13 mouse cellular contexts compared by ENCODE assay signal in the genomic region with DNA sequence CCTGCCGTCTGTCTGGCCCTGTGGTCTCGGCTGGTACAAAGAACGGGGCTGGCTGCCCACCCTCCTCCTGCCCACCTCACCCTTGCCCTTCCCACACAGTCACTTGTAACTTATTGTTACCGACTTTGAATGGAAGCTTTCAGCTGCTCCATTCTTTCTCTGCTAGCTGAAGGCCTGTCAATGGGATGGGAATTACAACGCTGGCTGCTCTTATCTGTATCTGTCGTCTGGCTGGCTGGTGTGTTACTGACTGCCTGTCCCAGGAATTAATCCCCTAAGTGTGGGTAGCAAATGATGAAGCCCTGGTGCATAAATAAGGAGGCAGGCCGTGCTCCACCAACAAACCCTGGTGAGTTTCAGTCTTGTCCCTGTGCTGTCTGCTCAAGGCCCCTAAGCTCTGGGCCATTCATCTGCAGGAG. TPM values are rescaled to one million over a fixed set of nuclear protein-coding genes. Genes with fewer than 3 reads are reported as not detected.
A peak's percentile ranks its signal among the peaks of the same experiment; 100 is the strongest.
DNase-seq lines count a peak whose midpoint lies in the region; ATAC-seq lines count a peak whose summit lies in the region.
"Had no signal": no experiment of that assay in that cellular context is flagged by ENCODE, and none has a peak within 500 bp of the region (broad histone marks: within the 10 kb centered on the region; RNA-seq: fewer than 3 reads in every experiment).

No protein-coding gene starts in this region.

- no peak for DNase-seq in heart, postnatal 25 days (ENCODE audit: low spot score)
- DNase-seq in embryo, embryonic 10.5 days (ENCODE audit: low spot score), result peak; percentile 69
- DNase-seq in midbrain, embryonic 14.5 days, result peak; percentile 72
- DNase-seq in left cerebral cortex, postnatal 25 days (ENCODE audit: low spot score in 2 of 2), result no peak
- DNase-seq in c-Kit-positive CD71-positive TER-119-positive erythroid progenitor cells, embryonic 14.5 days (ENCODE audit: low spot score), result no peak
- no peak for DNase-seq in thymus, postnatal 36 days
- DNase-seq: cerebellum, postnatal 25 days; gastrocnemius, postnatal 14 days; lung, adult 18-20 months had no signal

- peak overlapping the region; percentile 25 to 47; a peak in 1 of 4 replicates for H3K27ac ChIP-seq in heart, embryonic 14.5 days (replicated peaks in 1 of 2; ENCODE audit: control insufficient read depth in 1 of 2, insufficient read depth in 1 of 2, low read depth in 2 of 2, low read length in 2 of 2)
- peak overlapping the region; percentile 73 for H3K27ac ChIP-seq in forebrain, embryonic 16.5 days (ENCODE audit: low read length)
- peak overlapping the region; percentile 67 for H3K27ac ChIP-seq in midbrain, embryonic 14.5 days (replicated peaks; ENCODE audit: low read depth, low read length)
- H3K27ac ChIP-seq: limb, embryonic 12.5 days had no signal

- peaks cover 14 to 22% of the 10 kb centered on the region in 2 experiments for H3K4me1 ChIP-seq in heart, embryonic 14.5 days (ENCODE audit: control insufficient read depth in 2 of 2, insufficient read depth in 2 of 2, low read length in 2 of 2)
- H3K4me1 ChIP-seq in forebrain, embryonic 16.5 days (replicated peaks; ENCODE audit: control insufficient read depth, insufficient read depth, low read length), result peaks cover 18% of the 10 kb centered on the region
- H3K4me1 ChIP-seq in midbrain, embryonic 14.5 days (ENCODE audit: control insufficient read depth, insufficient read depth, low read length), result peaks cover 23% of the 10 kb centered on the region
- H3K4me1 ChIP-seq: limb, embryonic 12.5 days had no signal

- intact Hi-C loops in heart, postnatal 25 days (cut with DNase I), result no loop called here
- intact Hi-C loops in left cerebral cortex, postnatal 25 days (cut with DNase I), result no loop called here

- no peak overlapping the region for H3K4me3 ChIP-seq in heart, embryonic 14.5 days (ENCODE audit: control insufficient read depth in 1 of 2, insufficient read depth in 1 of 2, low read depth in 1 of 2, low read length in 2 of 2)
- H3K4me3 ChIP-seq in forebrain, embryonic 16.5 days (replicated peaks; ENCODE audit: low read length), result no peak overlapping the region
- no peak overlapping the region for H3K4me3 ChIP-seq in midbrain, embryonic 14.5 days (replicated peaks; ENCODE audit: low read depth, low read length)
- H3K4me3 ChIP-seq: erythroblast, embryonic 14.5 days; limb, embryonic 12.5 days had no signal

- H3K36me3 ChIP-seq in heart, embryonic 14.5 days (ENCODE audit: control insufficient read depth, insufficient read depth, low read length), result no peaks in the 10 kb centered on the region
- no peaks in the 10 kb centered on the region for H3K36me3 ChIP-seq in forebrain, embryonic 16.5 days (ENCODE audit: control insufficient read depth, insufficient read depth)
- H3K36me3 ChIP-seq in midbrain, embryonic 14.5 days (ENCODE audit: control insufficient read depth, insufficient read depth, low read length), result no peaks in the 10 kb centered on the region
- H3K36me3 ChIP-seq: limb, embryonic 12.5 days had no signal

- no peaks in the 10 kb centered on the region for H3K9me3 ChIP-seq in heart, embryonic 14.5 days (ENCODE audit: control insufficient read depth, low read length)
- no peaks in the 10 kb centered on the region for H3K9me3 ChIP-seq in forebrain, embryonic 16.5 days (ENCODE audit: control insufficient read depth, low read length)
- H3K9me3 ChIP-seq in midbrain, embryonic 14.5 days (ENCODE audit: control insufficient read depth, low read length), result no peaks in the 10 kb centered on the region
- H3K9me3 ChIP-seq: limb, embryonic 12.5 days had no signal

- no peak overlapping the region for H3K9ac ChIP-seq in heart, embryonic 14.5 days (ENCODE audit: low read length)
- no peak overlapping the region for H3K9ac ChIP-seq in forebrain, embryonic 16.5 days (replicated peaks; ENCODE audit: low read depth, low read length)
- no peak overlapping the region for H3K9ac ChIP-seq in midbrain, embryonic 14.5 days (replicated peaks; ENCODE audit: low read length)
- H3K9ac ChIP-seq: limb, embryonic 12.5 days had no signal

- WGBS in heart, embryonic 14.5 days, result 10% methylated on average over 7 of the region's 7 CpGs
- 3% methylated on average over 7 of the region's 7 CpGs for WGBS in forebrain, embryonic 16.5 days
- WGBS in midbrain, embryonic 14.5 days, result 1% methylated on average over 7 of the region's 7 CpGs

- no peak for ATAC-seq in heart, embryonic 14.5 days (ENCODE audit: insufficient number of reproducible peaks, insufficient read depth, low FRiP score, low read depth)
- peak; percentile 69 for ATAC-seq in forebrain, embryonic 16.5 days
- ATAC-seq in midbrain, embryonic 14.5 days (ENCODE audit: low FRiP score, low TSS enrichment), result peak; percentile 46; the same call in 1 of the 2 replicates

- no peaks in the 10 kb centered on the region for H3K27me3 ChIP-seq in heart, embryonic 14.5 days (ENCODE audit: control insufficient read depth, insufficient read depth, low read length)
- no peaks in the 10 kb centered on the region for H3K27me3 ChIP-seq in forebrain, embryonic 16.5 days (replicated peaks; ENCODE audit: control insufficient read depth, insufficient read depth, low read length)
- H3K27me3 ChIP-seq in midbrain, embryonic 14.5 days (ENCODE audit: control insufficient read depth, insufficient read depth, low read length), result no peaks in the 10 kb centered on the region

- H3K4me2 ChIP-seq in heart, embryonic 14.5 days (ENCODE audit: low read length), result no peak overlapping the region
- H3K4me2 ChIP-seq in forebrain, embryonic 16.5 days (ENCODE audit: low read length), result no peak overlapping the region
- H3K4me2 ChIP-seq in midbrain, embryonic 14.5 days (ENCODE audit: low read length), result no peak overlapping the region
- H3K4me2 ChIP-seq: limb, embryonic 12.5 days had no signal

RNA-seq across cellular contexts. Expression of gene Ccnq, which starts 34.5 kb away (rescaled TPM):
- 29.3 and 34.4 TPM in 2 replicates for polyA plus RNA-seq in heart, embryonic 14.5 days (2014; fragmentation: Nextera tagmentation; extraction: Ambion mirVana)
- 10 to 100 TPM; 12.7 to 16.7 TPM for total RNA-seq in heart, postnatal 25 days (2021)
- 35.6 and 39.5 TPM in 2 replicates for polyA plus RNA-seq in forebrain, embryonic 16.5 days (2015; fragmentation: Nextera tagmentation; extraction: Ambion mirVana)
- polyA plus RNA-seq in midbrain, embryonic 14.5 days (2014; fragmentation: Nextera tagmentation; extraction: Ambion mirVana), result 34.9 and 35.2 TPM in 2 replicates
- total RNA-seq in left cerebral cortex, postnatal 25 days (2021), result 10 to 100 TPM; 17.5 to 18.4 TPM

RNA-seq across cellular contexts. Expression of gene Lyrm9, which starts 40.4 kb away (rescaled TPM):
- 31.0 and 41.2 TPM in 2 replicates for polyA plus RNA-seq in heart, embryonic 14.5 days (2014; fragmentation: Nextera tagmentation; extraction: Ambion mirVana)
- 10 to 100 TPM; 32.5 to 39.6 TPM for total RNA-seq in heart, postnatal 25 days (2021)
- 26.3 and 29.8 TPM in 2 replicates for polyA plus RNA-seq in forebrain, embryonic 16.5 days (2015; fragmentation: Nextera tagmentation; extraction: Ambion mirVana)
- 26.1 and 30.9 TPM in 2 replicates for polyA plus RNA-seq in midbrain, embryonic 14.5 days (2014; fragmentation: Nextera tagmentation; extraction: Ambion mirVana)
- total RNA-seq in left cerebral cortex, postnatal 25 days (2021), result 10 to 100 TPM; 29.6 to 33.6 TPM

Comparison
In these comparisons a context has a peak if more than half of its experiments do, and no peak if none do; other contexts are left out.
1. DNase-seq: peak in embryo, embryonic 10.5 days (single experiment) and midbrain, embryonic 14.5 days (single experiment); none in heart, postnatal 25 days (single experiment), left cerebral cortex, postnatal 25 days (0 of 2), c-Kit-positive CD71-positive TER-119-positive erythroid progenitor cells, embryonic 14.5 days (single experiment) and thymus, postnatal 36 days (0 of 2).
2. Peak in every context shown above with its lines, with median percentiles within 50 percentile points of each other: H3K27ac ChIP-seq.